Mouse (Mus musculus): ENCODE measurements around the gene Pram1. TPM values are rescaled to one million over a fixed set of nuclear protein-coding genes. Genes with fewer than 3 reads are reported as not detected.
"Not testable (repeated sequence)": the region's sequence is repeated elsewhere in the genome, so short reads cannot be mapped to it uniquely, and the experiment has no call there.

Pram1 gene
- under 1 TPM in 1 of 2 experiments, not detected in 1; 0.17 TPM for total RNA-seq (2021)
- long read RNA-seq, experiment 1, result 0 reads
- long read RNA-seq, experiment 2, result 0 reads

DNA sequence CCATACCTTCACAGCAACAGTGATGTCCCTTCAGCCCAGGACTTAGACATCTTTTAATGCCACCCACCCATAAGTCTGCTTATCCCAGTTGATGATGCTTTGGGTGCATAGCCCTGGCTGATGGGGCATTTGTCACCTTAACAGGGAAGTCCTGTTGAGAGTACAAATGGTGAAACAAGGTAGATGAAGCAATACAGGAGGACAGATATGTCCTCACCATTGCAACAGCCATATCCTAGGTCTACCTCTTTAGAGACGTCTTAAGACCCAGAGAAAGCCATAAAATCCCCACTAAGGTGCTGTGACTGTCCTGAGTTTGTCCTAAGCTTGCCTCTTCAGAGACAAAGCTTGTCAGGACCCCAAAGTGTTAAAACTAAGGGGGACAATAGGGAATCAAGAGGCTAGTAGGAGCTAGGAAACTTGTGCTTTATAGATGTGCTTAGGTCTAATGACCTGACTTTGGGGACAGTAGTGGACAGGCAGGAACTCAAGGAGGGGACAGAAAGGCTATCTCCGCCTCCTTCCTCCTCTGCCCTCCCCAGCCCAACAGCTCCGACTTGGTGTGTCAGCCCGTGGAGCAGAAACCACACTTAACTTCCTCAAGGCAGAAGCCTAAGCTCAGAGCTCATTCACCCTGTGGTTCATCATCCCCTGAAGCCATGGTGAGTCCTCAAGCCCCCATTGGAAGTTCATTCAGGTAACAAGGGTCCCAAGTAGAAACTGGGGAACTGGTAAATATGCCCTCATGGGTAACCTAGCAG is at the start of gene Pram1:
TSS of gene Pram1 (plus strand) at position 541 of the 761 bp plus-strand sequence.
- DNase-seq, result no peak

DNA sequence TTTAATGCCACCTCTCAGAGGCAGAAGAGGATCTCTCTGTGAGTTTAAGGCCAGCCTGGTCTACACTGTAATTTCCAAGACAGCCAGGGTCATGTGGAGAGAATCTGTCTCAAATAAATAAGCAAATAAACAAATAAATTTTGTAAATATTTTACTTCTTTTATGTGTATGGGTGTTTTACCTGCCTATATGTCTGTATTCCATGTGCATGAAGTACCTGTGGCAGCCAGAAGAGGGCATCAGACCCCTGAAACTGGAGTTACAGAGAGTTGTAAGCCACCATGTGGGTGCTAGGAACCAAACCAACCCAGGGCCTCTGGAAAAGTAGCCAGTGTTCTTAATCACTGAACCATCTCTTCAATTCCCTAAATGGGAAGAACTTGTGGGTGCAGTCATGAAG is 40.6 kb upstream of the Pram1 start:
- DNase-seq, result no peak
- TF ChIP-seq CTCF (IDR thresholded peaks at IDR 0.05), result peak; percentile 12; the same call in 1 of the 2 replicates
- Histone ChIP-seq H3K4me3 (no peak overlapping the region), H3K27ac (no peak overlapping the region)
- intact Hi-C loops (cut with DNase I), result no loop called here

More for the DNA sequence above, at the start of gene Pram1:
- intact Hi-C loops (cut with DNase I), result no loop called here
- Histone ChIP-seq H3K4me3 (no peak within 1 kb of the TSS), H3K27ac (no peak within 1 kb of the TSS)
- TF ChIP-seq CTCF (IDR thresholded peaks at IDR 0.05), result no peak

DNA sequence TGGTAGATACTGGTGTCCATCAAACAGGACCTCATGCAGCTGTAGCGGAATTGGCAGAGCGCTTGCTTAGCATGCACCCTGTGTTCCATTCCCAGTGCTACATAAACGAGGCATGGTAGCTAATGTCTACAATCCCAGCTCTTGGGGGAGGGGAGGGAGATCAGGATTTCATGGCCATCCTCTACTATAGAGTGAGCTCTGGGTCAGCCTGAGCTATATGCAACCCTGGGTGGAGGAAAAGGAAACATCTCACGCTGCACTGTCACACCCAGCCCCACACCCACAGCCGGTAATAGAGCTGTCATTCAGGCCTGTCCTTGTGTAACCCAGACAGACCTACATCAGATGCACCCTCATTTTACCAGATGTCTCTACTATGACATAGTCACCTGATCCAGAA is 39.4 kb upstream of the Pram1 start:
- intact Hi-C loops (cut with DNase I), result no loop called here
- Histone ChIP-seq H3K4me3 (peak overlapping the region; percentile 17; the same call in 1 of the 2 replicates), H3K27ac (peak overlapping the region; percentile 28; the same call in 1 of the 2 replicates)
- DNase-seq, result no peak
- TF ChIP-seq CTCF (IDR thresholded peaks at IDR 0.05), result no peak

GRCm38 (mm10) chr17:33599836-33600475 is 37.9 kb upstream of the Pram1 start:
- Histone ChIP-seq H3K4me3 (peak overlapping the region; percentile 28), H3K27ac (peak overlapping the region; percentile 43; the same call in 1 of the 2 replicates)
- intact Hi-C loops (cut with DNase I), result no loop called here
- TF ChIP-seq CTCF (IDR thresholded peaks at IDR 0.05), result no peak
- DNase-seq, result peak; percentile 17

DNA sequence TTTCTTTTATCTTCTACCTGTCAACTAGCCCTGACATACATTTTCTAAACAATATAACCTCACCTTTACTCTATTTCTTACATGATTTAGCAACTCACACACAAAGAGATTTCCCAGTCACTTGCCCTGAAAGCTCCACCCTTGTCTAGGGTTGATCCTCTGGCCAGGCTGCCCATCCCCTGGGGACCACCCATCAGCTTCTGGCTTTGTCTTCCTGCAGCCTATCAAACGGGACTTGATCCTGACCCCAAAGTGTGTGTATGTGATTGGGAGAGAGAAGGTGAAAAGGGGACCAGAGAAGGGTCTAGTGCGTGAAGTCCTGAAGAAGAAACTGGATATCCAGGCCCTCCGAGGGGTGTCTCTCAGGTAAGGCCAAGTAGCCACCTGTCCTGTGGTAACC is 37.0 kb upstream of the Pram1 start:
- H3K4me3 ChIP-seq, result no peak overlapping the region
- no peak for TF ChIP-seq CTCF (IDR thresholded peaks at IDR 0.05)
- intact Hi-C loops (cut with DNase I), result no loop called here
- no peak for DNase-seq
- no peak overlapping the region for H3K27ac ChIP-seq

DNA sequence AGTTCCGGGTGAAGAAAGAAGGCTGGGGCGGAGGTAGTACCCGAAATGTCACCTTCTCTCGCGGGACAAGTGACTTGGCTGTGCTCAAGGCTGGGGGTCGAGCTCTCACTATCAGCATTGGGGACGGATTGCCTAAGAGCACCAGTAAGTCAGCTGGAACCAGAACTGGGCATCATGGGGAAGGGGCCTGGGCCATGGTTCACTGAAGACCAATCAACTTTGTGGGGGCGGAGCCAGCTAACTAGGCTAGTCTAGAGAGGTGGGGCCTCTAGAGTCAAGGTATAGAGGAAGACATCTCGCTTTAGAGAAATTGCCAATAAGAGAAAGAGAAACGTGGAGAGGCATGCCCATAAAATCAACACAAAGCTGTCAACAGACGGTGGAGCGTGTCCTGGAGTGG is 35.9 kb upstream of the Pram1 start:
- H3K4me3 ChIP-seq, result no peak overlapping the region
- no peak for TF ChIP-seq CTCF (IDR thresholded peaks at IDR 0.05)
- DNase-seq, result no peak
- H3K27ac ChIP-seq, result no peak overlapping the region
- intact Hi-C loops (cut with DNase I), result no loop called here

DNA sequence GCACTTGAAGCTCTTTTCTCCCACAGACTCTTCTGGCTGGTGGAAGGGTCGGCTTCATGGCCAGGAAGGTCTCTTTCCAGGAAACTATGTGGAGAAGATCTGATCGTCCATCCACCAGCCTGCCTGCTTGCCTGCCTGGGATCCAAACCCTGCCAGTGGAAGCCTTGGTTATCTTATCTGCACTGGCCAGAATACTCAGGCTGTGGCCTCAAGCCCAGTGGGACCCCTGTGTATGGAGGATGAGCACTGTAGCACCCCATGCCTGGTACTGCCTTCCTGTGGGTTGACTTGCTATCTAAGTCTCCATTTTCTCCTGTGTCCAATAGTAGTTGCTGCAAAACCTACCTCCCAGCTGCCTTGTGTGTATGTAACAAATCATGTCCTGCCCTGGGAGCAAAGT is 30.6 kb upstream of the Pram1 start:
- H3K4me3 ChIP-seq, result no peak overlapping the region
- TF ChIP-seq CTCF (IDR thresholded peaks at IDR 0.05), result no peak
- intact Hi-C loops (cut with DNase I), result no loop called here
- H3K27ac ChIP-seq, result no peak overlapping the region
- no peak for DNase-seq

DNA sequence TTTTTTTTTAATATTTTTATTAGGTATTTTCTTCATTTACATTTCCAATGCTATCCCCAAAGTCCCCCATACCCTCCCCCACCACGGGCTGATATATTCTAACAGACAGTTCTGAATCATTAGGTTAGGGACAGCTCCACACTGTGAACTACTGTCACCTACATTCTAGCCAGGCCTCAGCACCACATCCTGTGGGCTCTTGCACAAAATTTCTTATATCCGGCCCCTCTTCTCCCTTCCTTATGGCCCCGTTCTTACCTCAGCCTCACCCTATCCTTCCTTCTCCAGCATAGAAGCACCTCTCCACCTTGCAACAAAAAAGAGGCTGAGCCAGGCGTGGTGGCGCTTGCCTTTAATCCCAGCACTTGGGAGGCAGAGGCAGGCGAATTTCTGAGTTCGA is 27.3 kb upstream of the Pram1 start:
- H3K27ac ChIP-seq, result no peak overlapping the region
- no peak for DNase-seq
- H3K4me3 ChIP-seq, result no peak overlapping the region
- no peak for TF ChIP-seq CTCF (IDR thresholded peaks at IDR 0.05)
- intact Hi-C loops (cut with DNase I), result no loop called here

- DNase-seq; H3K27ac ChIP-seq; intact Hi-C loops (cut with DNase I); H3K4me3 ChIP-seq: not testable (repeated sequence)
Observed at GRCm38 (mm10) chr17:33613726-33614125, 24.1 kb upstream of the Pram1 start.

DNA sequence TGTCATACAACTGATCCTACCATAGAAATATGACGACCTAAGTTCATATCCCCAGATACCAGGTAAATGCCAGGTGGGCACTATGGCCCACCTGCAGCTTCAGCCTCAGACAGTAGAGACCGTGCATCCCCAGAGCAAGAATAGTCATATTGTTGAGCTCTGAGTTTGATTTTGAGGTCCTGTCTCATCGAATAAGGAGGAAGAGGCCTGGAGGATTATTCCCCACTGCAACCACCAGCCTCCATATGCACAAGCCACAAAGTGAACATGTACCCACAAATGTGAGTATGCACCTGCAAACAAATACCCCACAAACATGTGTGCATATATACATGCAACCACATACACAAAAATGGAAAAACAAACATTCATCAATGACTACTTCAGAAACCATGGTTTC is 10.6 kb upstream of the Pram1 start:
- no peak overlapping the region for H3K4me3 ChIP-seq
- no peak for DNase-seq
- intact Hi-C loops (cut with DNase I), result no loop called here
- TF ChIP-seq CTCF (IDR thresholded peaks at IDR 0.05), result no peak
- H3K27ac ChIP-seq, result no peak overlapping the region

DNA sequence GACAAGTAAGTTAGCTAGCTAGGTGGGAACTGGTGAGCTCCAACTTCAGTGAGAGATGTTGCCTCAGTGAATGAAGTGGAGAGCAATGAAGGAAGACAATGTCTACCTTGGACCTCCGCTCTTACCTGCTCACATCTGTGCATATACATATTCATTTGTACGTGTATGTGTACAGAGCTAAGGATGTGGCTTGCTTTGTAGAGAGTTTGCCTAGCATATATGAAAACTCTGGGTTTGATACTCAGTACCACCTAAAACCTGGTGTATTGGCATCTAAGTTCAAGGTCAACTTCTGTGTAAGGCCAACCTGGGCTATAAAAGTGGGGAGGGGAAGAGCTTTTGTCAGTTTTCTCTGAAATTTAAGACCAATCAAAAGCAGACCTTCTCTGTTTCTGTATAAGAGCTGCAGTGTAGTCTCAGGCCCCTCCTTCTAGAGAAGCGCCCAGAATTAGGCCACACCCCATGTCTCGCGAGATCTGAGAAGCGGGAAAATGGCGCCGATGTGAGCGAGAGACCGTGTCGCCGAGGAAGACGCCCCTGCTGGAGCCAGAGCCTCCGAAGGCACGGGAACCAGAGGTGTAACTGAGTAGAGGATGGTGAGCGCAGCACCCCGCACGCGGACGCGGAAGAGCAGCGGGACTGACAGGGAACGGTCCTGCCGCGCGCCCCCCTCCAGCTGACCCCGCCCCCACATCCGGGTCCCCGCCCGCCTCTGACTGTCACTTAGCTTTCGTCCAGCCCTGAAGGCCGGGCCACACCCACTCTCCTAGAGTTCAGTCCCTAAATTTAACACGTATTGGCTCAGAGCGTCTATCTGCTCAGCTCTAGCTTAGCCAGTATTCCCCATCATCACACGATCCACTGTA is 9.0 kb upstream of the Pram1 start, which contains the start of gene Zfp414:
TSS of gene Zfp414 (plus strand) at position 470 of the 866 bp plus-strand sequence.
- H3K27ac ChIP-seq, result peak within 1 kb of the TSS; percentile 99
- peak; percentile 94 for DNase-seq
- intact Hi-C loops (cut with DNase I), result no loop called here
- H3K4me3 ChIP-seq, result peak within 1 kb of the TSS; percentile 78
- no peak for TF ChIP-seq CTCF (IDR thresholded peaks at IDR 0.05)

- intact Hi-C loops (cut with DNase I), result no loop called here
- no peak for TF ChIP-seq CTCF (IDR thresholded peaks at IDR 0.05)
- peak overlapping the region; percentile 99 for H3K27ac ChIP-seq
- H3K4me3 ChIP-seq, result peak overlapping the region; percentile 78
- no peak for DNase-seq
Observed at GRCm38 (mm10) chr17:33629487-33630125, 8.2 kb upstream of the Pram1 start.
